Mouse (Mus musculus) thymus, adult 2 months (tissue): Measurements from ENCODE around the gene Galnt17.

ENCODE experiments used
- CTCF ChIP-seq: fragments of 200-500 bp; IDR thresholded peaks from 2 replicates; pipeline ENCODE4 v1.5.1; 2012; ENCODE audit warnings: mild to moderate bottlenecking, control low read depth, low read length, moderate library complexity, borderline replicate concordance; ENCODE audit not compliant: control insufficient read depth, poor library complexity, insufficient read depth; ENCODE audit errors: extremely low read depth
- POLR2A ChIP-seq: fragments of 200-500 bp; IDR thresholded peaks from 2 replicates; pipeline ENCODE4 v1.6.1; 2012; ENCODE audit warnings: mild to moderate bottlenecking, low read length, control low read depth, moderate library complexity; ENCODE audit not compliant: control insufficient read depth, poor library complexity, insufficient read depth; ENCODE audit errors: extremely low read depth

DNA sequence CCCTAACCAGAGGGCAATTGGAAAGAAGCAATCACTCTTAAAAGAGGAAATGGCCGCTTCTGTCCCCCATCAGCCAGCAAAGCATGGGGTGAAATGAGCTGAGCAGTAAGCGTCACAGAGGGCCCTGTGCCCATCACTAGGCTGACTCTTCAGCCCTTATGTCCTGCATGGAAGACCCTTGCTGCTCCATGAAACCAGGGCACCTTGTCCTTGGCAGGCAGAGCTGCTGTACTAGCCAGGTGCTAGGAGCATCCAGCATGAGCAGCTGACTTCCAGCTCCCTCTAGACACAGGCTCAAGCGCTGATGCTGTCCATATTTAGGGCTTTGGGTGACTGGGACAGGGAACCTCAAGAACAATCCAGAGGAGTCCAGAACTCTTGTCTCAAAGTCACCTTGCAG lies 432.9 kb downstream of the Galnt17 start:
- TF ChIP-seq POLR2A = no peak
- no peak for TF ChIP-seq CTCF
